Mouse (Mus musculus): ENCODE data around the gene Tdrd1. TPM values are rescaled to one million over a fixed set of nuclear protein-coding genes. Genes with fewer than 3 reads are reported as not detected.

Gene Tdrd1
- polyA plus RNA-seq, 1 experiment from 2014 or later = 0.52 TPM

- H3K27me3 ChIP-seq (ENCODE audit: insufficient read depth, poor library complexity, severe bottlenecking) = no peaks in the 10 kb centered on the region
- no peaks in the 10 kb centered on the region for H3K9me3 ChIP-seq
- no peak for DNase-seq (ENCODE audit: low spot score)
- peaks cover 7% of the 10 kb centered on the region for H3K4me1 ChIP-seq (replicated peaks)
- H3K27ac ChIP-seq = no peak overlapping the region
- no peak overlapping the region for H3K4me3 ChIP-seq
- H3K36me3 ChIP-seq = peaks cover 59% of the 10 kb centered on the region
These were observed 15.3 kb upstream of the Tdrd1 start for GRCm38 (mm10) chr19:56810641-56811146.

DNA sequence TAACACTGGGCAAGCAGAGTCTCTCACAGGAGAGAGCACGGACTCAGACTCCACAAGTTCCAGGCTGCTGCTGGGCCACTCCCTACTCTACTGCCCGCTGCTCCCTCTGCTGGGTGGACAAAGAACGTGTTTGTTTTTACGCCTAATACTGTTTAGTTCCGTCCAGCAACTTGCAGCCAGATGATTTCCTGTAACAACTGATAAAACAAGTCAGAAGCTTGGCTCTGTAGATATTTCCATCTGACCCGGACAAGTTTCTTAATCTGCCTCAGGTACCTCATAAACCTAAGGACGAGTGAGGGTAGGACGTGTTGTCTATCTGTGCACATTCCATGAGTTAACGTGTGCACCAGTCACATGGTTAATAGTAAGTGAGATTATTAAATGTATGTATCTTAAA, 14.4 kb upstream of the Tdrd1 start:
- H3K27ac ChIP-seq = no peak overlapping the region
- no peak overlapping the region for H3K4me3 ChIP-seq
- no peaks in the 10 kb centered on the region for H3K9me3 ChIP-seq
- WGBS = 47% methylated on average over 9 of the region's 9 CpGs
- H3K27me3 ChIP-seq (ENCODE audit: insufficient read depth, poor library complexity, severe bottlenecking) = no peaks in the 10 kb centered on the region
- DNase-seq (ENCODE audit: low spot score) = peak; percentile 58
- H3K36me3 ChIP-seq = peaks cover 51% of the 10 kb centered on the region
- peaks cover 9% of the 10 kb centered on the region for H3K4me1 ChIP-seq (replicated peaks)

GRCm38 (mm10) chr19:56813360-56813759, 12.6 kb upstream of the Tdrd1 start:
- H3K27me3 ChIP-seq (ENCODE audit: insufficient read depth, poor library complexity, severe bottlenecking) = no peaks in the 10 kb centered on the region
- H3K4me3 ChIP-seq = no peak overlapping the region
- no peak for DNase-seq (ENCODE audit: low spot score)
- H3K4me1 ChIP-seq (replicated peaks) = peaks cover 22% of the 10 kb centered on the region
- H3K27ac ChIP-seq = no peak overlapping the region
- no peaks in the 10 kb centered on the region for H3K9me3 ChIP-seq
- 88% methylated on average over 4 of the region's 4 CpGs for WGBS
- H3K36me3 ChIP-seq = peaks cover 34% of the 10 kb centered on the region

DNA sequence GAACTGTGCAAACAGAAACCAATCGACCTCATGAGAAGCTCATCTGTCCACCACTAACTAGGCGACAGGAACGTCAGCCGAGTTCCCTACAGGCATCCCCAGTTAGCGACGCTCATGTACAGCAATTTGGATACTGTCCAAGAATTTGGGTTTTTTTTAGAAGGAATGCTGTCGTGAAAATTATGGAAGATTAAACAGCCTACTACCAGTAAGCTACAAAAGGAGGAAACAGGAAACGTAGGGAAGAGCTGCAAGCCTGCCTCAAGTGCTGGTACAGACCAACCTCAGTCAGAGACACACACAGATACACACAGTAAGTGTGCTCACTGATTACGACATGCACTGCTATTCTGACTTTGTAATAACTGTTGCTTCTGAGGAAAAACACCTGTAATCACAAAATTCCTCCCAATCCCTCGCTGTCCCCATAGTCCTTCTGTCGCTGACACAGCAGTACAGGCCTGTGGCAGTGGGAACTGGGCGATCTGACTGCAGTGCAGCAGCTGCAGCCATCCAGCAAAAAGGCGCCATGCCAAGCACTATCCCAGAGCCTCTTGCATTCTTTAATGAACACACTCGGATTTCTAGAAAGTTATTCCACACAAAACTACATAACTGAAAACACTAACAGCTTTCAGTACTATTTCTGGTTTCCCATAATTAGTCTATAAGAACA, 8.0 kb upstream of the Tdrd1 start:
- WGBS = 86% methylated on average over 14 of the region's 14 CpGs
- H3K9me3 ChIP-seq = no peaks in the 10 kb centered on the region

GRCm38 (mm10) chr19:56821040-56821797, 4.8 kb upstream of the Tdrd1 start:
- DNase-seq (ENCODE audit: low spot score) = peak; percentile 5
- 12% methylated on average over 22 of the region's 22 CpGs for WGBS
- H3K27ac ChIP-seq = peak overlapping the region; percentile 96
- peaks cover 38% of the 10 kb centered on the region for H3K4me1 ChIP-seq (replicated peaks)
- H3K4me3 ChIP-seq = peak overlapping the region; percentile 97
- no peaks in the 10 kb centered on the region for H3K36me3 ChIP-seq
- no peaks in the 10 kb centered on the region for H3K9me3 ChIP-seq
- peaks cover 27% of the 10 kb centered on the region for H3K27me3 ChIP-seq (ENCODE audit: insufficient read depth, poor library complexity, severe bottlenecking)

More for the DNA sequence above, 8.0 kb upstream of the Tdrd1 start:
- Histone ChIP-seq H3K27ac (no peak overlapping the region), H3K27me3 (ENCODE audit: insufficient read depth, poor library complexity, severe bottlenecking) (peaks cover 3% of the 10 kb centered on the region; the same call in 1 of the 2 replicates), H3K4me1 (replicated peaks) (peaks cover 37% of the 10 kb centered on the region), H3K4me3 (no peak overlapping the region), H3K36me3 (peaks cover 8% of the 10 kb centered on the region)
- no peak for DNase-seq (ENCODE audit: low spot score)

DNA sequence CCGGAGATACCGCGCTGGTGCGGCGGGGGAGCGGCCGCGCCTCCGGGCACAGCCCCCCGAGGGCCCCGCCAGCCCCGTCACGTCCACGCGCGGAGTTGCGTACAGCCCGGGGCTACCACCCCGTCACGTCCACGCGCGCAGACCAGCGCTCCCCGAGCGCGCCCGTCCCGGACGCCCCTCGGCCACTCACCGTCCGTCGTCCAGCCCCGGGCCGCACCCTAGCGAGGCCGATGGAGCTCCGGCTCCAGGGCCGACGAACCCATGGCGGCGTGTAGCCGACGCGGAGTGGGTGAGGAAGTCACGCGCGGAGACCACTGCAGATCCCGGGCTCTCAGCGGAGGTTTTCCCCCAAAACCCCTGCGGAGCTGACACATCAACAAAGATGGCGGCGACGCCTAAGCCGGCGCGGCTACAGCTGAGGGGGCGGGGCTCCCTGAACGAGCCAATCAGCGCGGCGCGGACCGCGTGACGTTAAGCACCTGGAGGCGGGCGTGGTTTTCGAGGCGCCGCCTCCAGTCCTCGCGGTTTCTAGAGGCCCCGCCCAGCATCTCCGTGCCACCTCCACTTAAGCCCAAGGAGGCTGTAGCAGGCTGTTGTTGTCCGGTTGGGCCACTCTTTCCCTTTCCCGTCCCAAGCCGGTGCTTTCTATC, 4.1 kb upstream of the Tdrd1 start, which contains the start of gene Ccdc186:
Ccdc186 (minus strand) TSS at position 393 of the 650 bp plus-strand sequence.
- no peaks in the 10 kb centered on the region for H3K36me3 ChIP-seq
- peak; percentile 97 for DNase-seq (ENCODE audit: low spot score)
- peak within 1 kb of the TSS; percentile 97 for H3K4me3 ChIP-seq
- WGBS = under 1% methylated on average over 79 of the region's 79 CpGs
- H3K27me3 ChIP-seq (ENCODE audit: insufficient read depth, poor library complexity, severe bottlenecking) = peaks cover 34% of the 10 kb centered on the region
- peaks cover 34% of the 10 kb centered on the region for H3K4me1 ChIP-seq (replicated peaks)
- no peaks in the 10 kb centered on the region for H3K9me3 ChIP-seq
- peak within 1 kb of the TSS; percentile 96 for H3K27ac ChIP-seq

- Histone ChIP-seq H3K36me3 (no peaks in the 10 kb centered on the region), H3K27me3 (ENCODE audit: insufficient read depth, poor library complexity, severe bottlenecking) (peaks cover 39% of the 10 kb centered on the region), H3K4me3 (peak overlapping the region; percentile 97), H3K27ac (peak overlapping the region; percentile 96), H3K9me3 (no peaks in the 10 kb centered on the region), H3K4me1 (replicated peaks) (peaks cover 29% of the 10 kb centered on the region)
- 27% methylated on average over 10 of the region's 10 CpGs for WGBS
- no peak for DNase-seq (ENCODE audit: low spot score)
These were observed 3.6 kb upstream of the Tdrd1 start for GRCm38 (mm10) chr19:56822448-56822836.

DNA sequence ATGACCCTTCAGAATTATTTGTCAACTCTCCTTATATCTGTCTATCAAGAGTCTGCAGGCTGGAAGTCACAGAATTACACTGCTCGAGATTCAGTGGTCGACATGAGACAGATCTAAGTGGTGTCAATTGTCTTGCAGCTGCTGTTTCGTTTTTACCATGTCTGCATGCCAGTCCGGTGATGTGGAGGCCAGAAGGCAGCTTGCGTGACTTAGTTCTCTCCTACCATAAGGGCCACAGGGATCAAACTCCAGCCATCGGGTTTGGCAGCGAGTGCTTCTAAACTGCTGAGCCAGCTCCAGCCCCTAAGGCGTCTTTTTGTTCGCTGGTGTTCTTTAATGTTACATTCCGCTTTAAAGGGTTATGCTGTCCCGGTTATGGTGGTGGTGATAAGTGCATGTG, 2.3 kb downstream of the Tdrd1 start:
- peaks cover 34% of the 10 kb centered on the region for H3K27me3 ChIP-seq (ENCODE audit: insufficient read depth, poor library complexity, severe bottlenecking)
- no peak for DNase-seq (ENCODE audit: low spot score)
- H3K9me3 ChIP-seq = no peaks in the 10 kb centered on the region
- H3K36me3 ChIP-seq = no peaks in the 10 kb centered on the region
- H3K4me3 ChIP-seq = no peak overlapping the region
- WGBS = 89% methylated on average over 11 of the region's 11 CpGs
- no peak overlapping the region for H3K27ac ChIP-seq
- H3K4me1 ChIP-seq (replicated peaks) = peaks cover 7% of the 10 kb centered on the region; the same call in 1 of the 2 replicates

- Histone ChIP-seq H3K4me1 (replicated peaks) (peaks cover 7% of the 10 kb centered on the region; the same call in 1 of the 2 replicates), H3K9me3 (no peaks in the 10 kb centered on the region)
These were observed 3.3 kb downstream of the Tdrd1 start for GRCm38 (mm10) chr19:56829267-56829666.

DNA sequence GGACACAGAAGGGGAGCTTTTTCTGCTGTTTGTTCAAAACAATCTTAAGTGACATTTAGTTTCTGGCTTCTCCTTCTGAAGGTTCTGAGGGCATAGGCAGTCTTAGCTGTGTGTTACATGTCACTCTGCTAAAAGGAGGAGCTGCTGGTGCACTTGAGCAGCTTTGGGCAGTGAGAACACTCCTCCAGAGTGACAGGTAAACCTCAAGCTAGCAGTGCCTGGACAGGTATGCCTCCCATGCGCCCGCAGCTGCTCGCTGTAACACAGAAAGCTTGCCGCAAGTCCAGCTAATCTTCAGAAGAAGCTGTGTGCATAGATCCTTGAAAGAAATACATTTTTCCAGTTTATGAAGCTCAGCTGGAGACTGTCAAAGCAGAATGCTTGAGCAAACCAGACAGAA, 4.2 kb downstream of the Tdrd1 start:
- peaks cover 23% of the 10 kb centered on the region for H3K27me3 ChIP-seq (ENCODE audit: insufficient read depth, poor library complexity, severe bottlenecking)
- no peak overlapping the region for H3K4me3 ChIP-seq
- WGBS = 94% methylated on average over 4 of the region's 4 CpGs
- DNase-seq (ENCODE audit: low spot score) = no peak
- no peaks in the 10 kb centered on the region for H3K9me3 ChIP-seq
- H3K27ac ChIP-seq = no peak overlapping the region
- peaks cover 7% of the 10 kb centered on the region; the same call in 1 of the 2 replicates for H3K4me1 ChIP-seq (replicated peaks)
- no peaks in the 10 kb centered on the region for H3K36me3 ChIP-seq

More at GRCm38 (mm10) chr19:56829267-56829666, 3.3 kb downstream of the Tdrd1 start:
- H3K27ac ChIP-seq = no peak overlapping the region
- no peak overlapping the region for H3K4me3 ChIP-seq
- DNase-seq (ENCODE audit: low spot score) = no peak
- H3K27me3 ChIP-seq (ENCODE audit: insufficient read depth, poor library complexity, severe bottlenecking) = peaks cover 30% of the 10 kb centered on the region
- H3K36me3 ChIP-seq = no peaks in the 10 kb centered on the region
- WGBS = 92% methylated on average over 9 of the region's 9 CpGs

- no peak overlapping the region for H3K27ac ChIP-seq
- no peaks in the 10 kb centered on the region for H3K4me1 ChIP-seq (replicated peaks)
- H3K27me3 ChIP-seq (ENCODE audit: insufficient read depth, poor library complexity, severe bottlenecking) = no peaks in the 10 kb centered on the region
- 69% methylated on average over 9 of the region's 9 CpGs for WGBS
- H3K9me3 ChIP-seq = no peaks in the 10 kb centered on the region
- H3K4me3 ChIP-seq = no peak overlapping the region
- DNase-seq (ENCODE audit: low spot score) = no peak
- H3K36me3 ChIP-seq = no peaks in the 10 kb centered on the region
These were observed 9.3 kb downstream of the Tdrd1 start for GRCm38 (mm10) chr19:56835340-56835739.

DNA sequence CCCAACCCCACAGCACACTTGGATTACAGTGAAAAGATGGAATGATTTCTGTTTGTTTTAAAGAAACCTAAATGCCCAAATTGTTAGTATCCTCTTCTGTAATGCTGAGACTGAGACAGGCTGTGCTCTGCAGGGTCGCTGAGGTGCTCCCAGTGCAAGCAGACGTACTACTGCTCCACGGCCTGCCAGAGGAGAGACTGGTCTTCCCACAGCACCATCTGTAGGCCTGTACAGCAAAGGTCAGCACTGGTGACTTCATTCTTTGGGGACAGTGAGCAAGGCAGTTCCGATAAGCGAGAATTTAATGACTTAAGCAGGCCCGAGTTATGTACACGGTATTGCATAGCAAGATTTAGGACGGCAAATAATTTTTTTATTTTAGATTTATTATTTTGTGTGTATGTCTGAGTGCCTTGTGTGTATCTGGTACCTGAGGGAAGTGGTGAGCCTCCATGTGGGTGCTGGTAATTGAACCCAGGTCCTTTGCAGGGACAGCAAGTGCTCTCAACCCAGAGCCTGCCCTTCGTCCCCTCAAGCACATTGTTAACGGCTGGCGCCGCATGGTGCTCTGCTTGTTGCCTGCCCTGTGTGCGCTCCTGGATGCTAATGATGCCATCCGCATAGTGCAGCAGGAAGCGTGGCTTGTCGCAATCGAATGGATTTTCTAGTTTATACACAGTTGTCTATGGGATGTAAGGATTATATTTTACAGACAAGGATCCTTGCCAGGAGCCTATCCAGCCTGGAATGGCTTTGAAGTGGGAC, 13.1 kb downstream of the Tdrd1 start:
- DNase-seq (ENCODE audit: low spot score) = no peak
- Histone ChIP-seq H3K4me3 (no peak overlapping the region), H3K27me3 (ENCODE audit: insufficient read depth, poor library complexity, severe bottlenecking) (no peaks in the 10 kb centered on the region), H3K36me3 (no peaks in the 10 kb centered on the region), H3K27ac (no peak overlapping the region), H3K9me3 (no peaks in the 10 kb centered on the region), H3K4me1 (replicated peaks) (no peaks in the 10 kb centered on the region)
- WGBS = 79% methylated on average over 17 of the region's 17 CpGs

All from hindbrain, embryonic 10.5 days (tissue).